Mouse (Mus musculus) stomach, postnatal 0 days (tissue): ENCODE measurements at regions not wholly inside any gene's neighbourhood (a gene's known extent, or its start where the extent isn't known, plus 50 kb on each side); places are given as distances from the start of the nearest gene placed in this dataset.

Experiments
- CTCF ChIP-seq: IDR thresholded peaks from 2 replicates; pipeline ENCODE4 v1.5.1; 2016; ENCODE audit warnings: antibody characterized with exemption, low read depth, mild to moderate bottlenecking, moderate library complexity
- EP300 ChIP-seq: optimal IDR thresholded peaks from 2 replicates; pipeline ENCODE3; 2016; ENCODE audit warnings: antibody characterized with exemption

GRCm38 (mm10) chr7:111365384-111365783, 282.6 kb upstream of the Eif4g2 start:
- no peak for TF ChIP-seq CTCF
- no peak for TF ChIP-seq EP300
